Mouse (Mus musculus): ENCODE results near the gene Rbfox1. TPM values are rescaled to one million over a fixed set of nuclear protein-coding genes. Genes with fewer than 3 reads are reported as not detected.
A peak's percentile ranks its signal among the peaks of the same experiment; 100 is the strongest.

Gene Rbfox1
- polyA plus RNA-seq, 1 experiment from 2014 or later: 52.1 TPM

DNA sequence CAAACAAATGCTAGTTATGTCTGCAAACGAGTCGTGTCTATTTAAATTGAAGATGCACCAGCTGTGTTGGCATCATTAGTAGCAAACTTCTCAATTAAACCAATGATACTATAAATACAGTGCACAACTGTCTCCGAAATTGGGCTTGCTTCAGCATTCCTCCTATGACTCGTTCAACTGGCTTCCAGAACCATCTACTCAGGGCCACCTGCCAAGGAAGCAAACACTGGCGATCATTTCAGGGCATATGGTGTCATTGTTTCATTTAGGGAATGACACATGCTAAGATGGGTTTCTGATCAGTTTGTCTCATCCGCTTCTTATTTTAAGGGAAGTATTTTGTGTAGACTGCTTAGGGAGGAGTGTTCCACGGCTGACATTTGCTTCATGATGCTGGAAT lies 1397.1 kb downstream of the Rbfox1 start:
- H3K27me3 ChIP-seq: no peaks in the 10 kb centered on the region

GRCm38 (mm10) chr16:7292985-7293805 lies 1408.0 kb downstream of the Rbfox1 start:
- Histone ChIP-seq H3K27me3 (no peaks in the 10 kb centered on the region), H3K9ac (no peak overlapping the region), H3K4me2 (no peak overlapping the region), H3K4me1 (no peaks in the 10 kb centered on the region), H3K4me3 (no peak overlapping the region), H3K27ac (no peak overlapping the region), H3K36me3 (ENCODE audit: poor library complexity, severe bottlenecking) (no peaks in the 10 kb centered on the region), H3K9me3 (replicated peaks) (no peaks in the 10 kb centered on the region)
- ATAC-seq: no peak
- 54% methylated on average over 16 of the region's 16 CpGs for WGBS

More for the DNA sequence above, 1397.1 kb downstream of the Rbfox1 start:
- ATAC-seq: no peak
- H3K4me2 ChIP-seq: no peak overlapping the region
- no peaks in the 10 kb centered on the region for H3K9me3 ChIP-seq (replicated peaks)
- 79% methylated on average over 7 of the region's 7 CpGs for WGBS
- H3K4me3 ChIP-seq: no peak overlapping the region
- H3K27ac ChIP-seq: no peak overlapping the region
- H3K9ac ChIP-seq: no peak overlapping the region
- H3K4me1 ChIP-seq: no peaks in the 10 kb centered on the region
- H3K36me3 ChIP-seq (ENCODE audit: poor library complexity, severe bottlenecking): no peaks in the 10 kb centered on the region

DNA sequence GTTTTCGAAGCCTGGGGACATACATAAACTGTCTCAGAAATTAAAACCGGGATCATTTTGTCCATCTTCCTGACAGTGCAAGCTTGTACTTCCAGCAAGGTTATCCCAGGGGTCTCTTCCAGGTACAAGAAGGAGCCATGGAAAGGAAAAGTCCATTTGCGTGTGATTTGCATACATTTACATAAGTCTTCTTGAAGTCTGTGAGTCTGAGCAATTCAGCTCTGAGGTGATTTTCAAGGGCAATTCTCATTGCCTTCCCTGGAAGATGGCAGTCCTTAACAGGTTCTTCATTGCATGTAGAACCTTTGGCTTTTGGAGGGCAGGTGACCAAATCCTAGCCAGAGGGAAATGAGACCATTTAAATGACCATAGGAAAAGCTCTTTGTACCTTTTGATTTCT lies 1417.3 kb downstream of the Rbfox1 start:
- WGBS: 66% methylated on average over 3 of the region's 3 CpGs
- H3K36me3 ChIP-seq (ENCODE audit: poor library complexity, severe bottlenecking): no peaks in the 10 kb centered on the region
- H3K4me2 ChIP-seq: no peak overlapping the region
- no peaks in the 10 kb centered on the region for H3K27me3 ChIP-seq
- no peak overlapping the region for H3K9ac ChIP-seq
- H3K9me3 ChIP-seq (replicated peaks): no peaks in the 10 kb centered on the region
- H3K27ac ChIP-seq: no peak overlapping the region
- H3K4me1 ChIP-seq: no peaks in the 10 kb centered on the region
- ATAC-seq: no peak
- no peak overlapping the region for H3K4me3 ChIP-seq

DNA sequence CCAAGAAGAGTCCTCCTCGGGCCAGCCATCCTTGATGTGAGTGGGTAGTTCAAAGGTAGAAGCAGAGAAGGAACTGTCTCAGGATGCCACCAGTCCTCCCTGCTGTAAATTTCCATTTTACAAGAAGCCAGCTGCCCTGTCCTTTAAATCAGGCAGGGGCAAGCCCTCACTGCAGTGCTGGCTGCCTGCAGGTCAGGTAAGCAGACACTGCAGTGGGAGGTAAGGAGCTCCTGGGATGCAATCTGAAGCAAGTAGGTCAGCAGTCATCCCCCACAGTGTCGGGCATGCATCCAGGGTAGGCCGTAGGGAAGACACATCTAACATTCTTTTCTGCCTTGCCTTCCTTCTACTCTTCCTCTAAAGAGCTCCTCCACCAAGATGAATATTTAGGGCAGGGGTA lies 1444.0 kb downstream of the Rbfox1 start:
- Histone ChIP-seq H3K27ac (no peak overlapping the region), H3K9ac (no peak overlapping the region), H3K4me1 (no peaks in the 10 kb centered on the region), H3K4me3 (no peak overlapping the region), H3K4me2 (no peak overlapping the region), H3K36me3 (ENCODE audit: poor library complexity, severe bottlenecking) (no peaks in the 10 kb centered on the region), H3K9me3 (replicated peaks) (no peaks in the 10 kb centered on the region), H3K27me3 (no peaks in the 10 kb centered on the region; the same call in 1 of the 2 replicates)
- 83% methylated on average over 3 of the region's 3 CpGs for WGBS
- no peak for ATAC-seq

GRCm38 (mm10) chr16:7341186-7341585 lies 1456.0 kb downstream of the Rbfox1 start:
- Histone ChIP-seq H3K27ac (no peak overlapping the region), H3K36me3 (ENCODE audit: poor library complexity, severe bottlenecking) (no peaks in the 10 kb centered on the region), H3K4me3 (no peak overlapping the region), H3K27me3 (peaks cover 51% of the 10 kb centered on the region), H3K4me2 (no peak overlapping the region), H3K9me3 (replicated peaks) (no peaks in the 10 kb centered on the region), H3K9ac (no peak overlapping the region), H3K4me1 (peaks cover 7% of the 10 kb centered on the region)
- ATAC-seq: no peak
- 48% methylated on average over 4 of the region's 4 CpGs for WGBS

- Histone ChIP-seq H3K9ac (no peak overlapping the region), H3K27me3 (peaks cover 62% of the 10 kb centered on the region), H3K4me3 (no peak overlapping the region), H3K4me1 (peaks cover 26% of the 10 kb centered on the region), H3K27ac (no peak overlapping the region), H3K36me3 (ENCODE audit: poor library complexity, severe bottlenecking) (no peaks in the 10 kb centered on the region), H3K9me3 (replicated peaks) (no peaks in the 10 kb centered on the region), H3K4me2 (no peak overlapping the region)
- peak; percentile 26; the same call in 1 of the 2 replicates for ATAC-seq
- WGBS: 58% methylated on average over 3 of the region's 3 CpGs
Measured at GRCm38 (mm10) chr16:7345298-7345697, 1460.1 kb downstream of the Rbfox1 start.

- Histone ChIP-seq H3K27me3 (peaks cover 69% of the 10 kb centered on the region), H3K9me3 (replicated peaks) (no peaks in the 10 kb centered on the region), H3K9ac (no peak overlapping the region), H3K4me1 (peaks cover 26% of the 10 kb centered on the region), H3K4me3 (no peak overlapping the region), H3K27ac (no peak overlapping the region), H3K4me2 (no peak overlapping the region), H3K36me3 (ENCODE audit: poor library complexity, severe bottlenecking) (no peaks in the 10 kb centered on the region)
- ATAC-seq: peak; percentile 67; the same call in 1 of the 2 replicates
- 13% methylated on average over 11 of the region's 11 CpGs for WGBS
Measured at GRCm38 (mm10) chr16:7346001-7346625, 1461.0 kb downstream of the Rbfox1 start.

- 48% methylated on average over 7 of the region's 7 CpGs for WGBS
- Histone ChIP-seq H3K4me2 (no peak overlapping the region), H3K9ac (no peak overlapping the region), H3K27ac (no peak overlapping the region; the same call in 1 of the 2 replicates), H3K27me3 (peaks cover 70% of the 10 kb centered on the region), H3K36me3 (ENCODE audit: poor library complexity, severe bottlenecking) (no peaks in the 10 kb centered on the region), H3K9me3 (replicated peaks) (no peaks in the 10 kb centered on the region), H3K4me3 (no peak overlapping the region), H3K4me1 (peaks cover 26% of the 10 kb centered on the region)
- ATAC-seq: peak; percentile 58; the same call in 1 of the 2 replicates
Measured at GRCm38 (mm10) chr16:7347522-7348165, 1462.5 kb downstream of the Rbfox1 start.

DNA sequence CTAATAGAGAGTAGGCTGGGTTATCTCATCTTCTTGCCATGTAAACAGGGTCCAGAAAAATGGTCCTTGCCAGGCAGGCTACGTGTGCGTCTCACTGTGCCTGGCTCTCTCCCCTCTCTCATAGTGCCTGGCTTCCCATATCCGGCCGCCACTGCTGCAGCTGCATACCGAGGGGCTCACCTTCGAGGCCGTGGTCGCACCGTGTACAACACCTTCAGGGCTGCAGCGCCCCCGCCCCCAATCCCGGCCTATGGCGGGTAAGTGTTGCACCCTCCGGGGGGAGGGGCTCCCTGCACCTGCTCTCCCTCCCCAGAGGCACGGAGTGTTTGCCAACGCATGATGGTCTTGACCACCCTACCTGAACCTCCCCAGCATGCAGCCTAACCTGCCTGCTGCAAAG lies 1467.7 kb downstream of the Rbfox1 start:
- no peaks in the 10 kb centered on the region for H3K36me3 ChIP-seq (ENCODE audit: poor library complexity, severe bottlenecking)
- 66% methylated on average over 16 of the region's 16 CpGs for WGBS
- peaks cover 3% of the 10 kb centered on the region for H3K4me1 ChIP-seq
- no peaks in the 10 kb centered on the region for H3K9me3 ChIP-seq (replicated peaks)
- no peak overlapping the region for H3K27ac ChIP-seq
- ATAC-seq: no peak
- H3K4me3 ChIP-seq: no peak overlapping the region
- peaks cover 50% of the 10 kb centered on the region for H3K27me3 ChIP-seq
- H3K9ac ChIP-seq: no peak overlapping the region
- H3K4me2 ChIP-seq: no peak overlapping the region

GRCm38 (mm10) chr16:7354116-7354515 lies 1469.0 kb downstream of the Rbfox1 start:
- no peak overlapping the region for H3K4me2 ChIP-seq
- peaks cover 45% of the 10 kb centered on the region for H3K27me3 ChIP-seq
- no peaks in the 10 kb centered on the region for H3K36me3 ChIP-seq (ENCODE audit: poor library complexity, severe bottlenecking)
- H3K4me1 ChIP-seq: peaks cover 8% of the 10 kb centered on the region
- ATAC-seq: no peak
- 57% methylated on average over 4 of the region's 4 CpGs for WGBS
- H3K9me3 ChIP-seq (replicated peaks): no peaks in the 10 kb centered on the region
- H3K4me3 ChIP-seq: no peak overlapping the region
- H3K27ac ChIP-seq: no peak overlapping the region
- no peak overlapping the region for H3K9ac ChIP-seq

DNA sequence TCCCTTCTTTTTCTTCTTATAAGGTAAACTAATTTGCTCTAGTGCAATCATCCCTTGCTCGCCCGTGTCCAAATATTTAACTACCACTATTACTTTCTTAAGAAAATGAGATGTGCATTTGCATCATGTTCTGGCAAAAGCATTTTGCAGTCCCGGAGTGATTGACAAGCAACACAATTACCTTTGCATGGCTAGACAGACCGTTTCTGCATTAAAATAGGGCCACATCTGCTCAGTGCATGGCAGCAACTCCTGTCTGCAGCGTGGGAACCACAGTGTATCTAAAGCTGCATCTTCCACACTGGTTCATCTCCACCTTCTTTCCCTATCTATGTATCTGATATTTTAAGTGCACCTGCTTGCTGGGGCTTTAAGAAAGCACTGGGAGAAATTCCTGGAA lies 1473.9 kb downstream of the Rbfox1 start:
- ATAC-seq: peak; percentile 70

GRCm38 (mm10) chr16:7360706-7361105 lies 1475.6 kb downstream of the Rbfox1 start:
- WGBS: 88% methylated on average over 1 of the region's 1 CpGs
- H3K27ac ChIP-seq: no peak overlapping the region
- peaks cover 15% of the 10 kb centered on the region; the same call in 1 of the 2 replicates for H3K27me3 ChIP-seq
- H3K4me2 ChIP-seq: no peak overlapping the region
- H3K9me3 ChIP-seq (replicated peaks): no peaks in the 10 kb centered on the region
- no peak for ATAC-seq
- no peaks in the 10 kb centered on the region for H3K36me3 ChIP-seq (ENCODE audit: poor library complexity, severe bottlenecking)
- H3K9ac ChIP-seq: no peak overlapping the region
- H3K4me3 ChIP-seq: no peak overlapping the region
- H3K4me1 ChIP-seq: peaks cover 11% of the 10 kb centered on the region

More for the DNA sequence above, 1473.9 kb downstream of the Rbfox1 start:
- Histone ChIP-seq H3K4me3 (no peak overlapping the region), H3K27ac (no peak overlapping the region), H3K9me3 (replicated peaks) (no peaks in the 10 kb centered on the region), H3K36me3 (ENCODE audit: poor library complexity, severe bottlenecking) (no peaks in the 10 kb centered on the region), H3K9ac (no peak overlapping the region), H3K27me3 (peaks cover 11% of the 10 kb centered on the region; the same call in 1 of the 2 replicates), H3K4me1 (peaks cover 11% of the 10 kb centered on the region), H3K4me2 (no peak overlapping the region)
- 35% methylated on average over 5 of the region's 5 CpGs for WGBS

Data from forebrain, embryonic 13.5 days (tissue).